ENCODE assay signal across 23 mouse cellular contexts in genomic region chr16:9738679-9739078, GRCm38 (mm10).
A peak's percentile ranks its signal among the peaks of the same experiment; 100 is the strongest.
DNase-seq lines count a peak whose midpoint lies in the region; ATAC-seq and TF ChIP-seq lines count a peak whose summit lies in the region.
"Had no signal": no experiment of that assay in that cellular context is flagged by ENCODE, and none has a peak within 500 bp of the region (broad histone marks: within the 10 kb centered on the region; RNA-seq: fewer than 3 reads in every experiment).

No protein-coding gene starts in this region.

- no peak for ATAC-seq in kidney, embryonic 16.5 days (ENCODE audit: low FRiP score, low TSS enrichment)
- ATAC-seq: forebrain, embryonic 14.5 days; forebrain, embryonic 16.5 days had no signal

- H3K27ac ChIP-seq in layer of hippocampus, adult 2 months, result peak overlapping the region; percentile 82
- peak overlapping the region; percentile 58; the same call in 1 of the 2 replicates for H3K27ac ChIP-seq in cortical plate, adult 2 months (ENCODE audit: insufficient read depth, low read length)
- no peak overlapping the region for H3K27ac ChIP-seq in kidney, embryonic 16.5 days (ENCODE audit: low read length)
- H3K27ac ChIP-seq: embryonic facial prominence, embryonic 13.5 days; embryonic facial prominence, embryonic 15.5 days; forebrain, embryonic 10.5 days; forebrain, embryonic 12.5 days had no signal

- intact Hi-C loops in heart, postnatal 10 days (cut with DNase I), result loop anchor here (10.0 kb wide), 1 partner anchor 734 kb away; no protein-coding TSS in a partner anchor

- no peaks in the 10 kb centered on the region for H3K36me3 ChIP-seq in kidney, embryonic 16.5 days (ENCODE audit: insufficient read depth, low read length)
- H3K36me3 ChIP-seq: embryonic facial prominence, embryonic 13.5 days; embryonic facial prominence, embryonic 15.5 days; forebrain, embryonic 10.5 days; forebrain, embryonic 12.5 days had no signal

- H3K4me1 ChIP-seq in cortical plate, adult 2 months (ENCODE audit: control insufficient read depth, insufficient read depth, low read length), result peaks cover 23% of the 10 kb centered on the region
- H3K4me1 ChIP-seq in kidney, embryonic 16.5 days (ENCODE audit: insufficient read depth, low read length), result no peaks in the 10 kb centered on the region
- H3K4me1 ChIP-seq: embryonic facial prominence, embryonic 13.5 days; embryonic facial prominence, embryonic 15.5 days had no signal

- 89% methylated on average over 6 of the region's 6 CpGs for WGBS in kidney, embryonic 16.5 days

- H3K9me3 ChIP-seq in kidney, embryonic 16.5 days (ENCODE audit: low read length), result no peaks in the 10 kb centered on the region
- H3K9me3 ChIP-seq: embryonic facial prominence, embryonic 13.5 days; embryonic facial prominence, embryonic 15.5 days; forebrain, embryonic 10.5 days; forebrain, embryonic 12.5 days had no signal

- TF ChIP-seq CTCF in layer of hippocampus, adult 2 months (conservative IDR thresholded peaks at IDR 0.05), result no peak
- TF ChIP-seq CTCF in cortical plate, adult 2 months (IDR thresholded peaks at IDR 0.05; ENCODE audit: extremely low read depth, insufficient read depth, low read length), result no peak

- no peak overlapping the region for H3K4me3 ChIP-seq in layer of hippocampus, adult 2 months
- no peak overlapping the region for H3K4me3 ChIP-seq in cortical plate, adult 2 months (ENCODE audit: insufficient read depth, low read length)
- no peak overlapping the region for H3K4me3 ChIP-seq in kidney, embryonic 16.5 days (ENCODE audit: low read length)
- H3K4me3 ChIP-seq: embryonic facial prominence, embryonic 13.5 days; embryonic facial prominence, embryonic 15.5 days; erythroblast, embryonic 14.5 days; forebrain, embryonic 10.5 days; forebrain, embryonic 12.5 days had no signal

- no peak overlapping the region for H3K4me2 ChIP-seq in kidney, embryonic 16.5 days (replicated peaks; ENCODE audit: low read depth, low read length)
- H3K4me2 ChIP-seq: embryonic facial prominence, embryonic 13.5 days; embryonic facial prominence, embryonic 15.5 days; forebrain, embryonic 12.5 days had no signal

- no peaks in the 10 kb centered on the region for H3K27me3 ChIP-seq in kidney, embryonic 16.5 days (ENCODE audit: insufficient read depth, low read length)
- H3K27me3 ChIP-seq: embryonic facial prominence, embryonic 13.5 days; embryonic facial prominence, embryonic 15.5 days; forebrain, embryonic 12.5 days had no signal

- no peak overlapping the region for H3K9ac ChIP-seq in kidney, embryonic 16.5 days (replicated peaks; ENCODE audit: low read length)
- H3K9ac ChIP-seq: embryonic facial prominence, embryonic 13.5 days; embryonic facial prominence, embryonic 15.5 days; forebrain, embryonic 12.5 days had no signal

- no peak for TF ChIP-seq POLR2A in cortical plate, adult 2 months (IDR thresholded peaks at IDR 0.05; ENCODE audit: extremely low read depth, insufficient read depth, low read length)

- peak; percentile 17 for DNase-seq in heart, adult 11 months
- no peak for DNase-seq in heart, postnatal 10 days
- DNase-seq in layer of hippocampus, adult 2 months (ENCODE audit: low spot score in 2 of 2), result no peak
- no peak for DNase-seq in layer of hippocampus, adult 11-12 months (ENCODE audit: low spot score)
- peak; percentile 45 for DNase-seq in brain, adult 2 months (ENCODE audit: low read depth, low spot score)
- DNase-seq: adrenal gland, adult 2 months; adrenal gland, postnatal 10 days; adrenal gland, postnatal 25 days; cerebellum, adult 11-12 months; cerebellum, adult 2 months; cerebellum, adult 9-10 months; cerebellum, postnatal 10 days; cerebellum, postnatal 25 days; embryo, embryonic 11 days had no signal

Comparison
In these comparisons a context has a peak if more than half of its experiments do, and no peak if none do; other contexts are left out.
1. DNase-seq: peak in heart, adult 11 months (single experiment) and brain, adult 2 months (single experiment); none in heart, postnatal 10 days (0 of 2), layer of hippocampus, adult 2 months (0 of 2) and layer of hippocampus, adult 11-12 months (single experiment).